ENCODE assay signal across 8 mouse cellular contexts in the genomic region with DNA sequence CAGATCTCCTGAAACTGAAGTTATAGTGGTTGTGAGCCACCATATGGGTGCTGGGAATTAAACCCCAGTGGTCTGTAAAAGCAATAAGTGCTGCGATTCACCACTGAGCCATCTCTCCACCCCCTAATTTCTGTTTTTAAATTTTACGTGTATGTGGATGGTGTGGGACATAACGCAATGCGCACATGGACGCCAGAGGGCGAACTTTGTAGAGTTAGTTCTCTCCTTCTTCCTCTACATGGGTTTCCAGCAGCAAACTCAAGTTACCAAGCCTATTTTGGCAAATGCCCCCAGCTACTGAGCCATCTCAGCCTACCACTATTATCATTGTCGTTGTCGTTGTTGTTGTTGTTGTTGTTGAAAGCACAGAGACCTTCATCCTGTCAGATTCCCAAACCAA. TPM values are rescaled to one million over a fixed set of nuclear protein-coding genes. Genes with fewer than 3 reads are reported as not detected.
DNase-seq lines count a peak whose midpoint lies in the region; ATAC-seq and TF ChIP-seq lines count a peak whose summit lies in the region.

No protein-coding gene starts in this region.

- no peaks in the 10 kb centered on the region for H3K36me3 ChIP-seq in hindbrain, postnatal 0 days (ENCODE audit: insufficient read depth, low read length)
- no peaks in the 10 kb centered on the region; the same call in 1 of the 2 replicates for H3K36me3 ChIP-seq in midbrain, embryonic 16.5 days (ENCODE audit: control insufficient read depth, insufficient read depth, low read length)

- no peak for TF ChIP-seq POLR2A in bone marrow, adult 2 months (IDR thresholded peaks at IDR 0.05; ENCODE audit: borderline replicate concordance, control insufficient read depth, low read depth, low read length)

- H3K4me2 ChIP-seq in hindbrain, postnatal 0 days (ENCODE audit: low read depth, low read length): peak overlapping the region; percentile 61
- peak overlapping the region; percentile 61 for H3K4me2 ChIP-seq in midbrain, embryonic 16.5 days (ENCODE audit: low read length)

- WGBS in bone marrow, adult 2 months: 4% methylated on average over 8 of the region's 8 CpGs
- 19% methylated on average over 8 of the region's 8 CpGs for WGBS in hindbrain, postnatal 0 days
- WGBS in midbrain, embryonic 16.5 days: 13% methylated on average over 8 of the region's 8 CpGs

- DNase-seq in ovary, postnatal 14 days (ENCODE audit: low spot score): peak; percentile 51
- no peak for DNase-seq in ovary, postnatal 10 days (ENCODE audit: low spot score)
- peak; percentile 75 for DNase-seq in gastrocnemius, adult 2 months
- DNase-seq in hindbrain, postnatal 0 days (ENCODE audit: low spot score): peak; percentile 83
- DNase-seq in liver: peak; percentile 37
- peak; percentile 48 for DNase-seq in thymus, postnatal 25 days

- H3K9ac ChIP-seq in hindbrain, postnatal 0 days (replicated peaks; ENCODE audit: low read length): 0 out of 2 replicates have a peak overlapping the region, but pooled peaks have one; percentile 17
- no peak overlapping the region for H3K9ac ChIP-seq in midbrain, embryonic 16.5 days (ENCODE audit: low read depth, low read length)

- peak; percentile 50 for TF ChIP-seq CTCF in bone marrow, adult 2 months (IDR thresholded peaks at IDR 0.05; ENCODE audit: control insufficient read depth, insufficient read depth, low read length)
- TF ChIP-seq CTCF in gastrocnemius, adult 2 months (IDR thresholded peaks at IDR 0.05): peak; percentile 75
- peak; percentile 73 for TF ChIP-seq CTCF in hindbrain, postnatal 0 days (IDR thresholded peaks at IDR 0.05; ENCODE audit: low read depth)

- no peak overlapping the region for H3K27ac ChIP-seq in bone marrow, adult 2 months (ENCODE audit: control insufficient read depth, insufficient read depth, low read depth, low read length, poor library complexity)
- H3K27ac ChIP-seq in gastrocnemius, adult 2 months: peak overlapping the region; percentile 86
- no peak overlapping the region for H3K27ac ChIP-seq in hindbrain, postnatal 0 days
- H3K27ac ChIP-seq in midbrain, embryonic 16.5 days (ENCODE audit: low read length): no peak overlapping the region

- no peaks in the 10 kb centered on the region for H3K27me3 ChIP-seq in hindbrain, postnatal 0 days (ENCODE audit: insufficient read depth, low read length)
- no peaks in the 10 kb centered on the region for H3K27me3 ChIP-seq in midbrain, embryonic 16.5 days (ENCODE audit: control insufficient read depth, insufficient read depth, low read depth, low read length)

- H3K4me1 ChIP-seq in bone marrow, adult 2 months (ENCODE audit: control insufficient read depth, insufficient read depth, low read length): no peaks in the 10 kb centered on the region; the same call in 1 of the 2 replicates
- 0 out of 2 replicates have a peak, but pooled peaks cover 4% of the 10 kb centered on the region for H3K4me1 ChIP-seq in hindbrain, postnatal 0 days (ENCODE audit: insufficient read depth, low read length)
- H3K4me1 ChIP-seq in midbrain, embryonic 16.5 days (ENCODE audit: control insufficient read depth, insufficient read depth, low read length): peaks cover 4% of the 10 kb centered on the region

- no peak for ATAC-seq in hindbrain, postnatal 0 days
- ATAC-seq in midbrain, embryonic 16.5 days: no peak

- H3K4me3 ChIP-seq in bone marrow, adult 2 months (replicated peaks; ENCODE audit: control insufficient read depth, low read depth, low read length): no peak overlapping the region
- peak overlapping the region; percentile 68 for H3K4me3 ChIP-seq in gastrocnemius, adult 2 months
- peak overlapping the region; percentile 29 for H3K4me3 ChIP-seq in hindbrain, postnatal 0 days (ENCODE audit: low read length)
- H3K4me3 ChIP-seq in midbrain, embryonic 16.5 days (ENCODE audit: low read depth, low read length): peak overlapping the region; percentile 31; the same call in 1 of the 2 replicates

- intact Hi-C loops in gastrocnemius, adult 2 months (cut with DNase I): loop anchor here (5.0 kb wide), 1 partner anchor 185 kb away; no protein-coding TSS in a partner anchor

- H3K9me3 ChIP-seq in hindbrain, postnatal 0 days (ENCODE audit: low read length): no peaks in the 10 kb centered on the region
- H3K9me3 ChIP-seq in midbrain, embryonic 16.5 days (replicated peaks; ENCODE audit: control insufficient read depth, low read length, poor library complexity, severe bottlenecking): no peaks in the 10 kb centered on the region

RNA-seq across cellular contexts. Expression of gene Hspb1, which starts 10.5 kb away (rescaled TPM):
- 1.5 and 71.0 TPM in 2 replicates for polyA plus RNA-seq in bone marrow, adult 2 months (2011; ENCODE audit: insufficient read depth, insufficient read length, low replicate concordance, missing spikeins)
- total RNA-seq in gastrocnemius, adult 2 months (2021): 100 to 1,000 TPM; 253 to 325 TPM
- 29.4 and 29.6 TPM in 2 replicates for total RNA-seq in hindbrain, postnatal 0 days (2014; rRNA removed)
- polyA plus RNA-seq in hindbrain, postnatal 0 days (2015; fragmentation: Nextera tagmentation; extraction: Ambion mirVana): 28.0 and 30.0 TPM in 2 replicates
- 9.6 and 10.1 TPM in 2 replicates for polyA plus RNA-seq in midbrain, embryonic 16.5 days (2015; fragmentation: Nextera tagmentation; extraction: Ambion mirVana)

RNA-seq across cellular contexts. Expression of gene Ywhag, which starts 57.2 kb away (rescaled TPM):
- polyA plus RNA-seq in bone marrow, adult 2 months (2011; ENCODE audit: insufficient read depth, insufficient read length, low replicate concordance, missing spikeins): 26.9 and 58.1 TPM in 2 replicates
- total RNA-seq in gastrocnemius, adult 2 months (2021): 100 to 1,000 TPM; 289 to 303 TPM
- total RNA-seq in hindbrain, postnatal 0 days (2014; rRNA removed): 334 and 336 TPM in 2 replicates
- polyA plus RNA-seq in hindbrain, postnatal 0 days (2015; fragmentation: Nextera tagmentation; extraction: Ambion mirVana): 734 and 782 TPM in 2 replicates
- polyA plus RNA-seq in midbrain, embryonic 16.5 days (2015; fragmentation: Nextera tagmentation; extraction: Ambion mirVana): 1,035 and 1,054 TPM in 2 replicates

Comparison
In these comparisons a context has a peak if more than half of its experiments do, and no peak if none do; other contexts are left out.
1. RNA of gene Ywhag, which starts 57.2 kb away (polyA plus RNA-seq): 1,035 to 1,054 TPM in midbrain, embryonic 16.5 days and 734 to 782 TPM in hindbrain, postnatal 0 days; 26.9 to 58.1 TPM in bone marrow, adult 2 months; every median in the first group is over 10 times any median in the second.
2. Peak in every context shown above with its lines, with median percentiles within 50 percentile points of each other: CTCF ChIP-seq.